Mouse (Mus musculus): ENCODE measurements around the gene Tnf. TPM values are rescaled to one million over a fixed set of nuclear protein-coding genes. Genes with fewer than 3 reads are reported as not detected.
A peak's percentile ranks its signal among the peaks of the same experiment; 100 is the strongest.

Tnf gene
- total RNA-seq, 2 experiments from 2014 or later: 0.36 to 0.83 TPM

DNA sequence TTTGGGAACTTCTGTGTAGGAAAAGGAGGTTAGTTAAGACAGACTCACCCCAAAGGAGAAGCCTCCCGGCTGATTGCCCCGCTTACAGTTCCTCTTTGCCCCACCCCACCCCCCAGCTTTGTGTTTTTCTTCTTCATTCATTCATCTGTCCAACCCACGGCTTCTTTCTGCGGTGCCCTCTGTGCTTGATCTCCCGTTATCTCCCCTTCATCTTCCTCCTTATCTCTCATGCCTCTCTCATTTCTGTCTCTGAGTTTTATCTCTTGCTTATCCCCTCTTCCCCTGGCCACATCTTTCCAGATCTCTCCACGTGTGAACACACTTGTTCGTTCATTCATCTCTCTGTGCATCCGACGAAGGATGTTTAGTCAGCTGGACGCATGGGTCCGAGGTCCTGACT is 679 bp downstream of the Tnf start:
- DNase-seq (ENCODE audit: low spot score in 2 of 2): no peak

DNA sequence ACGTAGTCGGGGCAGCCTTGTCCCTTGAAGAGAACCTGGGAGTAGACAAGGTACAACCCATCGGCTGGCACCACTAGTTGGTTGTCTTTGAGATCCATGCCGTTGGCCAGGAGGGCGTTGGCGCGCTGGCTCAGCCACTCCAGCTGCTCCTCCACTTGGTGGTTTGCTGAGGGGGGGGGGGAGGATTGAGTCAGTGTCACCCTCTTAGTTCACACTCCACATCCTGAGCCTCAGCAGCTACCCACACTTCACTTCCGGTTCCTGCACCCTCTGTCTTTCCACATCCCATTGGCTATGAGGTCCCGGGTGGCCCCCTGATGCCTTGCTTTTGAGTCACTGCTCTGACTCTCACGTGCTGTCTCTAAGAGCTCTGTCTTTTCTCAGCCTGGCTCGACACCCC is 1.4 kb downstream of the Tnf start:
- DNase-seq (ENCODE audit: low spot score in 2 of 2): no peak

DNA sequence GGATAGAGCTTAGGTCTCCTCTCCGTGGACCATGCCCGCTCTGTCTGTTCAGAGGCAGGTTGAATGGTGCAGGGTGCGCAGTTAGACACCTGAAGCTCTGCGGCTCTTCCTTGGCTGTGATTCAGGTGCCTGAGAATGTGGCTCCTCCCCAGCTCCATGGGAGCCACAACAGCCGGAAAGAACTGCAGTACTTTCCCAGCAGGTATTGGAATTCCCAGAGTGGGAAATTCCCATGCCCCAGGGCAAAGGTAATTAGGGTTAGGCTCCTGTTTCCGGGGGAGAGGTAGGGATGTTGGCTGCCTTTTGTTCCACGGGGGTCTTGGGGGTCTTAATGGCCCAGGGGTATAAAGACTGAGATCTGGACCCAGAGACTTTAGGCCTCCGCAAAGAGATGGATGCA is 2.9 kb downstream of the Tnf start:
- no peak for DNase-seq (ENCODE audit: low spot score in 2 of 2)

DNA sequence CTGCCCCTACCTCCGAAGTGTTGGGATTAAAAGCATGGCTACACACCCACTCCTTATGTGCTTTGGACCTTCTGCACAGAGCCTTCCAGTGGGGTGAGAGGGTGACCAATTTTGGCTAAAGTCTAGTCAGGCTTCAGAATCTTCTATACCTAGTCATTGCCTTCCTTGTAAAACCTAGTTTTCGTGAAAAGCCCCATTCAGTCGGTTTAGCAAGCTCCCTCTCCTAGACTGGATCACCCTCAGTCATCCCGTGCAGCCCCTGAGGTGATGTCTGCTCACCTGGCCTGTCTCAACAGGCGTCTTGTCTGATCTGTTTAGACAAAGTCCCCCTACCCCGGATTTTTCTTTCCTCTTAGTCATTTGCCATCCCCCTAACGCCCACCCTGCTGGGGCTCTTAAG is 3.8 kb downstream of the Tnf start:
- DNase-seq (ENCODE audit: low spot score in 2 of 2): no peak

DNA sequence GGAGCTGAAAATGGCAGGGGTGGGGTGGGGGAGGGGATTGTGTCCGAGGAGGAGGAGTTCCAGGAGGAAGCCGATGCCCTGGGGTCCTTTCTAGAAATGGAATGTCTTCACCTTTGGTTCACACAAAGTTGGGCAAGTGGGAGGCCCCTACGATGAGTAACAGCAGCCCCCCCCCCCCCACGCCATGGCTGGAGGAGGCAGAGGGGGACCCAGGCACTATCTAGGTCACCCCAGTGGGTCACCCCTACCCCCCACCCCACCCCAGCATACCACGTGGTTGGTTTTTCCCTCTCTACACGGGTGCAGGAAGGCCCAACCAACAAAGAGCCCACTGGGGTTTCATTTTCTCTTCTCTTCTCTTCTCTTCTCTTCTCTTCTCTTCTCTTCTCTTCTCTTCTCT is 4.7 kb downstream of the Tnf start:
- DNase-seq (ENCODE audit: low spot score in 2 of 2): no peak

DNA sequence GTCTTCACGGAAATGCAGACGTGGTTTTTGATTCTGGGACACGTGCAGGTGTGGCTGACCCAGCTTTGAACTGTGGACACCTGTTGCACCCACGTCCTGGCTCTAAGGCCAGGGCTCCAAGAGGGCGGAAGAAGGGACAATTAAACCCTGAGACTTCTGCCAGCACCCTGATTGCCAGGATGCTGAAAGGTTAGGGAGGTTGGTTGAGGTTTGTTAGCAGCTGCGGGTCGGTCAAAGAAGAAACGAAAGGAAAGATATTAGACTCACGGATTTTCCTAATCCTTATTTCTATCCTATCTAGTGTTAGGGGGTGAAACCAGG is 5.5 kb downstream of the Tnf start:
- DNase-seq (ENCODE audit: low spot score in 2 of 2): no peak

DNA sequence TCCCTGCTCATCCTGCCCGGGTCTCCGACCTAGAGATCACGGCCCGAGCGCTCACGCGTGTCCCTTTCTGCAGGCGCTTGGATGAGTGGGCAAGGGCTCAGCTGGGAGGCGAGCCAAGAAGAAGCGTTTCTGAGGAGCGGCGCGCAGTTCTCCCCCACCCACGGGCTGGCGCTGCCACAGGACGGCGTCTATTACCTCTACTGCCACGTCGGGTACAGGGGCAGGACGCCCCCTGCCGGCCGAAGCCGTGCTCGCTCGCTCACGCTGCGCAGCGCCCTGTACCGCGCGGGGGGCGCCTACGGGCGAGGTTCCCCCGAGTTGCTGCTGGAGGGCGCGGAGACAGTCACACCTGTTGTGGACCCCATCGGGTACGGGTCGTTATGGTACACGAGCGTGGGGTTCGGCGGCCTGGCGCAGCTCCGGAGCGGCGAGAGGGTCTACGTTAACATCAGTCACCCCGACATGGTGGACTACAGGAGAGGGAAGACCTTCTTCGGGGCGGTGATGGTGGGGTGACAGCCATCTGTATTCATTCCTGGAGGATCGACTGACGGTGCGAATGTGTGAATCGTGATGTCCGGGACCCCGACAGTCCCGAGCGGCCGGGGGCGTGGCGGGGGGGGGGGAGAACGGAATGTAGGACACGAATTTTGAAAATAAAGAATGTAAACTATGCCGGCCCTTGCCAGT is 6.0 kb downstream of the Tnf start:
- peak; percentile 84 to 90 for DNase-seq (ENCODE audit: low spot score in 2 of 2)

DNA sequence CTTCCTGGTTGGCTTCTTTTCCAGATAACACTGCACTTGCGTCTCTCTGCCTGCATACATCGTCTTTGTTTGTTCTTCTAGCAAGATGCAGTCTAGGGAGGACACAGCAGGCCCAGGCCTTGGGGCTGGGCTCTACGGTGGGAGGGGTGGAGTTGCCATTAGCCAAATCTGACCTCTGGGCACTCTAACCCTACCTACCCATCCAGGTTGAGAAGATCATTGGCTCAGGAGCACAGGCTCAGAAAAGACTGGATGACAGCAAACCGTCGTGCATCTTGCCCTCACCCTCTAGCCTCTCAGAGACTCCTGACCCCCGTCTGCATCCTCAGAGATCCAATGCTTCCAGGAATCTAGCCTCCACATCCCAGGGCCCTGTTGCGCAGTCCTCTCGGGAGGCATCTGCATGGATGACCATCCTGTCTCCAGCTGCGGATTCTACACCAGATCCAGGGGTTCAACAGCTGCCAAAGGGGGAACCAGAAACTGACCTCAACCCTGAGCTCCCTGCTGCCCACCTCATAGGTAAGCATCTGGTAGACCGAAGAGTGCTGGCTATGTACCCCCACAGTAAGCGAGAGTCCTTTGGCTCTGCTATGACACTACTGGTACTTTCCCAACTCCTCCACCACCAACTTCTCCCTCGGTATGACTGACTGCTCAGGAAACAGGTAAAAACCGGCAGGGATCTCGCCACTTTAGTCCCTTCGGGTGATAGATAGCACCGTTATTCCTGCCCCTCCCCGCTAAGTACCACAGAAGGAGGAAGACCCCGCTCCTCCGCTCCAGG is 6.8 kb downstream of the Tnf start:
- no peak for DNase-seq (ENCODE audit: low spot score in 2 of 2)

DNA sequence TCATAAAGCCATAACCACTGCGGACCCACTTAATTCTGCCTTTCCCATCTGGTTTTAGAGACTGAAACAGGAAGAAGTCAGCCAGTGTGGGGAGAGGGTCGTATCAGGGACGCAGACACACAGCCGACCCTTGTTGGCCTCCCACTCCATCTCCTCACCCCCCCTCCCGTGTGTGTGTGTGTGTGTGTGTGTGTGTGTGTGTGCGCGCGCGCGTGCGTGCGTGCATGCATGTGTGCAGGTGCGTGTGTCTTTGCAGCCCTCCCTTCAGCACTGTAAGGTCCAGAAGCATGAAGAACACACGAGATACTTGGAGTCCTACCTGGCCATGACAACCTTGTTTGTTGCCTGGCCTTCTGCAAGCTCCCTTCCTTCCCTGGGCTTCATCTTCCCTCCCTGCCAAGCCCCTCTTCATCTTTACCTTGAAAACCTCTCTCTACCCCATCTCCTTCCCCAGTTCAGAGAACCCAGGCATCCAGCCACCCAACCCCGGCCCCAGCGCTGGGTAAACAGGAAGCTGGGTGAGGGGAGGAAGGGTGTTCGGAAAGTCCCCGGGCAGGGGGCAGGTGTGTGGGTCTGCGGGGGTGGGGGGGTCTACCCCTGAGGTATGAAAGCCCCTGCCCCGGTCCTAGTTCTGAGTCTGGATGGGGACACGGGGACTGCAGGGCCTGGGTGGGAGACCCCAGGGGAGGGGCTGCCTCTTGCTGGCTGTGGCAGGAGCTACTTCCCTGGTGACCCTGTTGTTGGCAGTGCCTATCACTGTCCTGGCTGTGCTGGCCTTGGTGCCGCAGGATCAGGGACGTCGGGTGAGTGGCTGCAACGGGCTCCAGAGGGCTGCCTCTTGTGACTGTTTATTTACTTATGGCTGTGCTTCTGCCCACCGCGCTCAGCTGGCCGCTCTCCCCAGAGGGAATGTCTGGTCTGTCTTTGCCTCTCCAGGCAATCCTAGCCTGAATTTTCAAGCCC is 7.6 kb downstream of the Tnf start, which contains the start of gene Ltb:
Gene Ltb (plus strand): TSS at position 559 of the 963 bp plus-strand sequence.
- DNase-seq (ENCODE audit: low spot score in 2 of 2): peak in 1 of 2 experiments; percentile 33

DNA sequence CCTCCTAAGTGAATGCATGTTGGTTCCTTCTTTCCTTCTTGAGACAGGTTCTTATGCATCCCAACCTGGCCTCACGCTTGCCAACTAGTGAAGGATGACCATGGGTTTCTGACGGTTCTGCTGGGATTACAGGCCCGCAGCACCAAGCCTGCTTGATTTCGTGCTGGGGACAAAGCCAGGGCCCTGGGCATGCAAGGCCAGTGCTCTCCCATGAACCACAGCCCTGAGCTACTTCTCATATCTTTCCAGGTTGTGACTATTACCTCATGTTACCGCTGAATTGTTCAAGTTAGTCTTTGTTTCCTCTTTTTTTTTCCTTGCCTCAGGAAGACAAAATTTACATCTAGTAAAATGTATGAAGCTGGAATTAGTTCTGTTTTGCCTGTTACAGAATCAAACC is 8.9 kb downstream of the Tnf start:
- DNase-seq (ENCODE audit: low spot score in 2 of 2): no peak

DNA sequence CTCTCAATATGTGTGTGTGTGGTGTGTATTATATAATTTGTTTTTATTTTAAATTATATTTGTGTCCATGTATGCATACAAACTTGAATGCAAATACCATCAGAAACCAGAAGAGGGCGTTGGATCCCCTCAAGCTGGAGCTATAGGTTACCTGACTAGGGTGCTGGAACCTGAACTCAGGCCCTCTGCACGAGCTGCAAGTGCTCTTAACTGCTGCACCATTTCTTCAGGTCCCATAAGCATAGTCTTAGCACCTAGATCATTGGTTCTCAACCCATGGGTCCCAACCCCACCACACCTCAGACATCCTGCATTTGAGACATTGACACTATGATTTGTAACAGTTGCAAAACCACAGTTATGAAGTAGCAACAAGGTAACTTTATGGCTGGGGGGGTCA is 10.1 kb downstream of the Tnf start:
- DNase-seq (ENCODE audit: low spot score in 2 of 2): no peak

DNA sequence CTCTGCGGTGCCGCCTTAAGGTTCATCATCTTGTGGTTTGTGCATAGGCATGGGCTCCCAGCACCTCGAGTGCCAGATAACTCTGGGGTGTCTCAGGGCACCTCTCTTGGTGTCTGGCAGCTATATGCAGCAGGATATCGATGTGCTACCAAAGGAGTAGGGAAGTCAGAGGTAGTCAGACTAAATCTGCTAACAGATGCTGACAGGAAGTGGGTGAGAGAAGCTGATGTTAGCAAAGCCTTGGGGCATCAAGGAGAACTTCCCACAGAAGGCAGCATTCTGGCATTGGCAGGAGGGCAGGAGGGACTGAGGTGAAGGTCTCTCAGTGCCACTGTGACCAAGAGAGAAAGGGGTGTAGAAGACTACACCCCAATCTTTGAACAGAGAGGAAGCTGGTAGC is 11.7 kb downstream of the Tnf start:
- no peak for DNase-seq (ENCODE audit: low spot score in 2 of 2)

DNA sequence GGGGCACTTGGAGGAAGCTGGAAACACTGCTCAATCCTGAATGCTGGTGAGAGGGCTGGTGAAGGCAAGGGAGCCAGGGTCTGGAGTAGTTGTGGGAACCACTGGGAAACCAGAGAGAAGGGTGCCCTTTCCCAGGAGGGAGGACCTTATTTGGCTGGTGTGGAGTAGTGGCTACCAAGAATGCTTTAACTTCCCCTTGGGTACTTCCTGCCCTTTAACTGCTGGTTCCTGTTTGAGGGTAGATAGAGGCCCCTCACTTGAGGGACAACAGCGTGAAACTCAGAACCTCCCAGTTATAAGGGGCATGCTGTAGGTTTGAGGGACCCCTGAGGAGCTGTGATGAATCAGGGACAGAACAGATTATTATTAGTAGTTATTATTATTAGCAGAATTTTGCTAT is 12.6 kb downstream of the Tnf start:
- DNase-seq (ENCODE audit: low spot score in 2 of 2): no peak

DNA sequence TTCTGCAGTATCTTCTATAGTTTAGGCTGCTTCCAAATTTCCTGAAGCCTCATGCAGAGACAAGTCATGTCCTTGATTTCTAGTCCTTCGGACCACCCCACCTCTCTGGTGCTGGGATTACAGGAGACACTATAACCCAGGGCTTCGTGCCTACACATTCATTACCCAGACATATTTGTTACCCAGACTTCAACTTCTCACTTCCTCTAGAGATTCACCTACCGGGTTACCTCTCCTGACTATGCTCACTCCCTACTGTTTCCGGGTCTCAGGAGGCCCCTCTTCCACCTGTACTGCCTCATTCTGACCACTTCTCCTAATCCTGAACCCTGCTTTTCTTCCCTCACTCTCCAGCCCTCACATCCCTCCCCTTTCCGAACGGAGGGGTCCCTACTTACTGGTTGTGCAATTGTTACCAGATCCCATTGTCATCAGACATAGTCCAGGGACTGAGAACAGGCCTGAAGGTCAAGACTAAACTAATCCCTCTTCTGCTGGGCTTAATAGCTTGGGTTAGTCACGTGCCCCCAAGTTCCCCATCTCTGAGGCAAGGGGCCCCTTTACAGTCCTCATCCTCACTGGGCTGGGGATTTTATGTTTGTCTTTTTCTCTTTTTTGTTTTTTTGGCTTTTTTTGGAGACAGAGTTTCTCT is 13.7 kb downstream of the Tnf start, which contains the start of gene Lst1:
Gene Lst1 (minus strand): TSS at position 481 of the 652 bp plus-strand sequence.
- no peak for DNase-seq (ENCODE audit: low spot score in 2 of 2)

DNA sequence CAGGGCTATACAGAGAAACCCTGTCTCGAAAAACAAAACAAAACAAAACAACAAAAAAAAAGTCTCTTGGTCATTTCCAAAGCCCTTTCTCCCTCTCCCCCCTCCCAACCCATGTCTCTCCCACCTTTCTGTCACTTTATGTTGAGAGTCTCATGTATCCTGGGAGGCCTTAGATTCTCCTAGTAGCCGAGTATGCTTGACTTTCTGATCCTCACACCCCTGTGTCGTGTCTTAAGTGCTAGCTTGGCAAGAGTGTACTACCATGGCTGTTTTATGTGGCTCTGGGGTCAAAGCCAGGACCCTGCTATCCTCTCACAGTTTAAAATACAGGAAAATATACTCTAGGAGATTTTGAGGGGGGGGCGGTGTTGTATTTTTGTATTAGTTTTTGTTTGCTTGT is 14.5 kb downstream of the Tnf start:
- no peak for DNase-seq (ENCODE audit: low spot score in 2 of 2)

DNA sequence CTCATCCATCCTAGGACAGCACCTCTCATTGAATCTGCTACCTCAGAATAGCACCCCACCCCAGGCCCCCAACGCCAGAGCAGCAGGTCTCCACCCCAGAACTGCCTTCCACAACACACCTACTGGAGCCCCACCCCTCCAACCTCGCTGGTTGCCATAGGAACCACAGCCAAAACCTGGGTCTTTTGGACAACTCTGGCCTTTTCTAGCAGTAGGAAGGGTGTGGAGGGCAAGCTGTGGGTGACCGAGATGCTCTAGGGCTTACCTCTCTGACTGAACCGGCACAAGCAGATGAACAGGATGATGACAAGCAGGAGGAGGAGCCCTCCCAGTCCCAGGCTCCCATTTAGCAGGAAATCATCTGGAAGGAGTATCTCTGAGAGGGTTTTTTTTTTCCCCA is 15.1 kb downstream of the Tnf start:
- DNase-seq (ENCODE audit: low spot score in 2 of 2): no peak

DNA sequence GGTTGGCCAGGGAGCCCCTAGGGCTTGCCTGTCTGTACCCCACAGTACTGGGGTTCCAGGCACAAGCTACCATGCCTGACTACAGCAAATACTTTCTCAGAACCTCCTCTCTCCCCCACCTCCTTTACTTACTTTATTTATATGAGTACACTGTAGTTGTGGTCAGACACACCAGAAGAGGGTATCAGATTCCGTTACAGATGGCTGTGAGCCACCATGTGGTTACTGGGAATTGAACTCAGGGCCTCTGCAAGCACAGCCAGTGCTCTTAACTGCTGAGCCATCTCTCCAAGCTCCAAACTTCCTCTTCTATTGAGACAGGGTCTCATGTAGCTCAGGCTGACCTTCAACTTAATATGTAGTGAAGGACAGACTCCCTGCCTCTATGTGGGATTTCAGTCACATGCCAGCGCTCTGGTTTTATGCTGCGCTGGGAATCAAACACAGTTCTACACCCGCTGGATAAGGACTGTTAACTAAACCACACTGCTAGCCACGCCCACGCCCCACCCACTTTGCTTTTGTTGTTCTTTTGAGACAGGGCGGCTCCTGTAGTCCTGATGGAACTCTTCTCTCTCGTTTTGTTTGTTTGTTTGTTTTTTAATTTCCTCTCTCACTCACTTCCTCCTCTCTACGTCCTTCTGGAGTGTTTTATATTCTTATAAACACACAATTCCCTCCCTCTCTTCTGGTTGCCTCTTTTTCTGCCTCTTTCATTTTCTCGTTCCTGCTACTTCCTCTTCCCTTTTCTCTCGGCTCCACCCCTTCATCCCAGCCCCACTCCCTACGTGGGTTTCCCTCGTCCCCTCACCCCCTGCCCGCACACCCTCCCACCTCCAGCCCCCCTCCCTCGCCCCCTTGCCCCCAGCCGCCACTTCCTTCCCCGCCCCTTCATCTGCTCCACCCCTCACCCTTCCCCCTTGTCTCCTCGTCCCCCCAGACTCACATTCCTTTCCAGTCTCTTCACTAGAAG is 15.9 kb downstream of the Tnf start:
- peak; percentile 58 to 72 for DNase-seq (ENCODE audit: low spot score in 2 of 2)

DNA sequence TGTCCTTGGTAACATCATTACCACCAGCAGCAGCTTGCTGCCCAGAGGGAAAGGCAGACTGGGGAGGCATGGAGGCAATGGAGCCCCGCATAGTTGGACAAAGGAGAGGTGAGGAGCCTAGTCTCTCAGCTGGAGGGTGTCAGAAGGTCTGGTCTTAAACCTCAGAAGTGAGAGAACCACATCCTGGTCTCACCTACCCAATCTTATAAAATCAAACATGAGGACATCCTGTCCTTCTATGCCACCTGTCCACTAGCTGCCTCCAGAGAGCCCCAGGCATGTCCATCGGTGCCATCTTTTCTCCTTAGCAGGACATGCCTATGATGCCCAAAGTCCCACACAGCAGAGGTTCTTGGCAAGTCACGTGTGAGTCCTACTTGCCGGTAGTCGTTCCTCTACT is 21.7 kb downstream of the Tnf start:
- DNase-seq (ENCODE audit: low spot score in 2 of 2): no peak

DNA sequence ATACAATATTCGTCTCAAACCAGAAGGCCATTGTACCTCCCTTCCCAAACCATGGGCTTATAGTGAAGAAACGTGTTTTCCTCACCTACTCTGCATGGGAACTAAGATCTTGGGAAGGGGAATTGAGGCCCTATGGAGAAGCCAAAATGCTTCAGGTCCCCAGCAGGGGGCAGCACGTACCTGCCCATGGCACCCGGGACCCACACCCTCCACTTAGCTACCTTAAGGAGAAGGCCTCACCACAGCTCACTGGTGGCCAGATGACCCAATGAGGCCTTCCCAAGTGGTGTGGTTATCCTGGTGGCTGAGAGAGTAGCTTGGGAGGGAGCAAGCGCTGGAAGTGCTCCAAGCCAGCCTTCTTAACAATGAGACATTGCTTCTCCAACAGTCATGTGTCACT is 23.3 kb downstream of the Tnf start:
- DNase-seq (ENCODE audit: low spot score in 2 of 2): peak; percentile 85

DNA sequence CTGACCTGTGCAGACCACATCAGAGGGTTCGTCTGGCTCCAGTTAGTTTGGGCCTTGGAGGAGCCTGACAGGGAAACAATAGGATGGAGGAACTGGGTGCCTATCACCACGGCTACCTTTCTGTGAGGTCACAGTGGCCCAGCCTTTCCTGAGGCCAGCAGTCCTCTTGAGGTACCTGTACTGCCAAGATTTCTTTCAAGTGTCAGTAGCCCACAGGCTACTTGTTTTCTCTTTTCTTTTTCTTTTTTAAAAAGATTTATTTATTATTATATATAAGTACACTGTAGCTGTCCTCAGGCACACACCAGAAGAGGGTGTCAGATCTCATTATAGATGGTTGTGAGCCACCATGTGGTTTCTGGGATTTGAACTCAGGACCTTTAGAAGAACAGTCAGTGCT is 25.8 kb downstream of the Tnf start, which contains the start of gene Aif1:
Gene Aif1 (minus strand): TSS at position 101 of the 400 bp plus-strand sequence.
- no peak for DNase-seq (ENCODE audit: low spot score in 2 of 2)
